Mouse (Mus musculus) testis, postnatal 10 days (tissue): ENCODE results near the gene Tex9.
A peak's percentile ranks its signal among the peaks of the same experiment; 100 is the strongest.

Experiments
- DNase-seq: peaks from one replicate; pipeline ENCODE4 v3.0.0; 2021; ENCODE audit warnings: low spot score

Tex9 gene

DNA sequence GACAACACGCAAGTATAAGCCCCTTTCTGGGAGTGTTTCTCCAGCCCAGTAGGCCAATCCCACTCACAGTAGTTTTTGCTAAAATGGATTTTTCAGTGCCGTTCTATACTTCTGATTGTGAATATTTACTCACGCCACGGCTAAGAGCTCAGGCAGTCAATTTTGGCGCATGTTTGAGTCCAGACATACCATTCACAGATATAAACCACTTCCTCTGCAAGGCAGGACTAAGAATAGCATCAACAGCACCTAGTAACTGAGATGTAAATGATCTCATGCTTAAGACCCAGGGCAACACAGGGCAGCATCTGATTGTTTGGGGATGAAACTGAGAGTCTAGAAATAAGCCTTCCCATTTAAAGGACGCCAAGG lies at the start of gene Tex9:
Tex9 (minus strand) TSS at position 19 of the 372 bp plus-strand sequence.
- DNase-seq: no peak

DNA sequence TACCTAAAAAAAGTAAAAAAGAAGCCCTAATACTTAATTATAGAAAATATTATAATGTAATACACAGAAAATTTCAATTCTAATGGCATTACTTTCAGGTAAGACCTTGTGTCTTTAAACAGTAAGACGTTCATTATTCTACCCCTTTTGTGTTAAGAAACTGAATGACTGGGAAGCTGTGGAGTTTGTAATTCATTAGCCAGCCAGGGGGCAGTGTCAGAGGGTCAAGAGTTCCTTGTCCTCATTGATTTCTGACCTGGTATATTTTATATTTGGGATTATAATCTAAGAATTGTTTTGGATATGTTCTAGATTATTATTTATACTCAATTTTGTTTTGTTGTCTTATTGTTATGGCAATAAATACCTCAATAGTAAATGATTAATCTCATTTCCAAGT lies 45.1 kb upstream of the Tex9 start:
- DNase-seq: no peak

DNA sequence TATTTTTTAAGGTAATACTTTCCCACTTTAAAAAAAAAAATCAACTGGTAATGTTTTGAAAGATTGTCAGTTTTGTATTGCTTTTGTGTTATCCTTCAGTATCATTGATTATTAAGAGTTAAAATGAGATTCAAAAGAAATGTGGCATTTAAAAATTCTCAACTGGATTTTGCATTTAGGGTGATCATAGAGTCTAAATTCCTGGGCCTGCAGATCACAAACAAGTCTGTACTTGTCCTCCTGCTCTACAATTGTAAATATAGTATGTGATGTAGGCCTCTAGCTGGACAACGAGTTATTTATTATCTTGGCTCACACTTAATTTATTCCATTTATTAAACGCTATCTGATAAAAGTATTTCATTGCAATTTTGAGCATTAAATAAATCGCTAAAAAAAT lies 43.4 kb upstream of the Tex9 start:
- no peak for DNase-seq

DNA sequence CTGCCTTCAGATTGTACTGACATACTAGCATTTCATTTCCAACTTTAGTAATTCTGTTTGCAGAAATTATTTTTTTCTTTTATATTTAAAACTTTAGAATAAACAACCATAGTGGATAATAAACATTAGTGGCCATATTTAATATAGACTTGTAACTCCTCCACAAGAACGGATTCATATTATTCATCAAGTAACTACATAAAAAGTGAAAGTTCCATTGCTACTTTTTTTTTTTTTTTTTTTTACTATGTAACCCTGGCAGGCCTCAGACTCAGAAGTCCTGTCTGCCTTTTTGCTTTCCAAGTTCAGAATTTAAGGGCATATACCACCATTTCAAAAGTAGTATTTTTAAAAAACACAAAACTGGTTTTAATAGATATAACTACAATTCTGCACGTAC lies 43.0 kb upstream of the Tex9 start:
- no peak for DNase-seq

DNA sequence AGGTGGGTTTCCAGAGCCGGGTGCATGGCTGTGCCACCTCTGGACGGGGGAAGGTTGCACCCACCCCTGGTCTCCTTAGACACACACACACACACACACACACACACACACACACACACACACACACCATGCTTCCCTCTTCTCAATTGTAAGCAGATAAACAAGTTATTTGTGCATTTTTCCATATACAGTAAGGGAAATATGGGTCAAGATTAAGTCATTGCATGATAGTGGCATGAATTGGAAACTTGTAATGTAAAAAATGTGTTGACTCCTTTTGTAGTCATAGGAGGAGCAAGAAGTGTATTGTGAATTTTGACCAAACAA lies 41.0 kb upstream of the Tex9 start:
- no peak for DNase-seq

DNA sequence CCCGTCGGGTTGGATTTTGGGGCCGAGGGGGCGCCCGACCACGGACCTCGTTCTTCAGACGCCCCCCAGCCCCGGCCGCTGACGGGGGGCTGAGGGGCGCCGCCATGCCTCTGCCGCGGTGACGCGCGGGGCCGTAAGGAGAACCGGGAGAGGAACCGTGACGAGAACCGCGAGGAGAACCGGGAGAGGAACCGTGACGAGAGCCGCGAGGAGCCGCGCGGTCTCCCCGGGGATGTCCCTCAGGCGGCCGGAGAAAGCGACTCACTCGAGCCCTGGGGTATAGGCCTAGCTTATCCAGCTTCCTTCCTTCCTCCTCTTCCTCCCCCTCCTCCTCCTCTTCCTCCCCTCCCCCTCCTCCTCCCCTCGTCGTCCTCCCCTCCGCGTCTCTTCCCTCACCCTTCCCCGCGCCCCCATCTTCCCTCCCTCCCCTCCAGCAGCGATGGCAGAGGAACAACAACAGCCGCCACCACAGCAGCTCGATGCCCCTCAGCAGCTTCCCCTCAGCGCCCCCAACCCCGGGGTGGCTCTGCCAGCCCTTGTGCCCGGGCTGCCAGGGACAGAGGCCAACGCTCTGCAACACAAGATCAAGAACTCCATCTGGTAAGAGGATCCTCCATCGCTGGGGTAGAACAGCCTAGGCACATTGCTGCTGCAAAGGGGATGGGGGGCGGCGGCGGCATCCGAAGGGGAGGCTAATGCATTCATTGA lies 40.5 kb upstream of the Tex9 start:
- DNase-seq: peak; percentile 68

DNA sequence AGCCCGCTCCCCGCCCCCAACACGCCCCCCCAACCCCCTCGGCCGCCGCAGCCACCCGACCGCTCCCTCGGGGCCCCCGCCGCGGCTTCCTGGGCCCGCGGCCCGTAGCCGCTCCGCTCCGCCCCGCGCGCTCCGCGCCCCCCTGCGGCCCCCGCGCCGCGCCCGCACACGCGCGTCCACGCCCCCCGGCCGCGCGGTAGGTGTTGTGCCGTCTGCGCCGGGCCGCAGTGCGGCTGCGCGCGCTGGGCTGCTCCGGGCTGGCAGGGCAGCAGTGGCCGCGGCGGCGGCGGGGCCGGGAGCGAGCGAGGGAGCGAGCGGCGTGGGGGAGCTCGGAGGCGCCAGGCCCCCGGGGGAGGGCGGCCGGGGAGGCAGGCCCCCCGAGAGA lies 40.0 kb upstream of the Tex9 start, which contains the start of gene Rfx7:
Rfx7 (plus strand) TSS at position 245 of the 385 bp plus-strand sequence.
- peak; percentile 86 for DNase-seq

DNA sequence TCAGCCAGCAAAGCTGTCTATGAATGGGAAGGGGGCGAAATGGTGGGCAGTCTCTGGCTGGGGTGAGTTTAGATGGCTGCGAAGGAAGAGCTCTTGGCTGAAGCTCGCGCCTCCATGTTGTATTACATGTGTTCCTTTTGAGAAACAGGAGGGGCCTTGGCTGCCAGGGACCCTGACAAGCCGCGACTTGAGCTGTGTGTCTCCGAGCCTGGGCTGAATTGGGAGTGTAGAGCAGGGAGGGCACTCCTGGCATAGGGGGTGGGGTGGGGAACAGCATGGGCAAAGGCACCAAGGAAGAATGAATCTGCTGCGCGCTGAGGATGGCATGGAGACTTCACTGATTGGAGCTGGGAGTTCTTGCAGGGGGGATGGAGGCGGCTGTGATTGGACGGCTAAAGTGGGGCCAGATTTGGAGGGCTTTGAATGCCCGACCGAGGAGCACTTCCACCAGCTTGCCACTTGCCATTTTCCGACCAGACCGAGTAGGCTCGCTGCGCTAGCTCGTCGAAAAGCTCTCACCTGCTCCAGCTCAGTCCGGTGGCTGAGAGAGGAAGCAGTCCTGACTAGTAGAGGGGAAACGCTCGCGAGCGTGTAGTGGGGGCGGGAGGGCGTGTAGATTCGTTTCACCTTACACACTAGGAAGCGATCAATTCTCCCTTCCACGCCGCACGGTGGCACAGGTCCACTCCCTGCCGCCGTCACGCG lies 39.4 kb upstream of the Tex9 start:
- DNase-seq: peak; percentile 81

DNA sequence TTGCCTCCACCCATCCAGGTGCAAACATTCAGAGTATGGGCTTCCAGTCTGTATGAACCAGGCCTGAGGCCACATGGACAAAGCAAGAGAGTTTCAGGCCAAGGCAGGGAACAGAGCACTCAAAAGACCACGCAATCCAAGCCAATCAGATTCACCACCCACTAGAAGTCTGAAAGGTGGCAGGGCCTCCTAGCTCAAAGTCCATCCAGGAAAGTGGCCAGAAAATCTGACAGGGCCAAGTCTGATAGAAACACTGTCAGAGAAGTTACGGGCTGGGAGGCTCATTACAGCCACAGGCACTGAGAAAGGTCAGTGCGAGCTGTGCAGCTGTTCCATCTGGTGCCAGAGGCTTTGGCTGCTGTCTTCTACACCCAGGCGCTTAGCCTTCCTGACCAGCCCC lies 38.8 kb upstream of the Tex9 start:
- DNase-seq: no peak

DNA sequence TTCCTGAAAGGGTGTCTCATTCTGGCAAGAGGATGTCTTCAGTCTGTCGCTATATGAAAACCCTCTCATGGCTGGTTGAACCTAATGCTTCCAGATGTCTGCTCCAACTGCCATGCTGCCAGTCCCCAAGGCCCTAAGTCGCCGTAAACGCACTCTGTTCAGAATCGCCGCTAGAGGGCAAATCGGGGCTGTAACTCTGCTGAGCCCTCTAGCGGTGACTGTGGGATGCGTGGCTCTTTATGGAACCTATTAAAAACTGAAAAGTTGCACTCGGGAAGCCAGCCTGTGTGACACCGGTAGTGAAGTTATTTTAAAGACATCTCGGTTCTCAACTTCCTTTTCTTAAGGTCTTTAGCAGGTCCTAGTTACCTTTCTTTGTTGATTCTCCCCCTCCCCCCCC lies 38.2 kb upstream of the Tex9 start:
- DNase-seq: peak; percentile 89

DNA sequence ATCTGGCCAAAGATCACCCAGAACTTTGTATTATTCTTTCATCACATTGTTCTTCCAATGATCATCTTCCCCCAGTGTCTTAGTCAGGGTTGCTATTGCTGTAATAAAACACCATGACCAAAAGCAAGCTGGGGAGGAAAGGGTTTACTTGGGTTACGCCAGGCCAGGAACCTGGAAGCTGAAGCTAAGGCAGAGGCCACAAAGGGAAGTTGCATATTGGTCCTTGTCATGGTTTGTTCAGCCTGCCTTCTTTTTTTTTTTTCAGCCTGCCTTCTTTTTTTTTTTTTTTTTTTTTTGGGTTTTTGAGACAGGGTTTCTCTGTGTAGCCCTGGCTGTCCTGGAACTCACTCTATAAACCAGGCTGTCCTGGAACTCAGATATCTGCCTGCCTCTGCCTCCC lies 34.1 kb upstream of the Tex9 start:
- no peak for DNase-seq

DNA sequence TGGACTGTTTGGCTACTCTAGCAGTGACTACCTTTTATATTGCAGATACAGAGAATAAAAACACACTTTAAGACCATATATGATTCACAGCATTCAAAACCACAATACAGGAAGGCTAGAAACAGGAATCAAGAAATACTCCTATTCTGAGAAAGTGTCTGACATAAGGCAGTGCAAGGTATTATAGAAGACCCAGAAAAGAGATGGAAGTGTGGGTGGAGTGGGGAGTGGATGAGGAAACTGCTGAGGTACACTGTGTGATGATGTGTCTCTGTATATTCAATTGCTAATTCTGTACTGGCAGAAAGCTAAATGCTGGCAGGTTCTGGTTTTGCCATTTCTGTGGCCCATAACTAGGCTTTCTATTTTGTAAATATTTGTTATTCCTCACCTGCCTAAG lies 28.8 kb upstream of the Tex9 start:
- no peak for DNase-seq

DNA sequence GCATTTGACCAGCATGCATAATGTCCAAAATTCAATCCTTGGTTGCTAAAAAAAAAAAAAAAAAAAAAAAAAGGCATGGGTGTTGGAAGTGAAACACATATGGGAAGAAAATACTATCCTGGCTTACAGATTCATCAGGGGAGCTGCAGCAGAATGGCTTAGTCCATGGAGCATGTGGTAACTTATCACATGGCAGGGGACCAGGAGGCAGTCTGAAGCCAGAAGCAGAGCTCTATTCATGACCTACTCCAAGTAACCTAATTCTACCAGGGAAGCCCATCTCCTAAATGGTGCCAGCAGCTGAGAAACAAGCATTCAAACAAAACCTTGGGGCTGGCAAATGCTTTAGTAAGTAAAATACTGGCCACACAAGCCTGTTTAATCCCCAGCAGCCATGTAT lies 27.2 kb upstream of the Tex9 start:
- no peak for DNase-seq

DNA sequence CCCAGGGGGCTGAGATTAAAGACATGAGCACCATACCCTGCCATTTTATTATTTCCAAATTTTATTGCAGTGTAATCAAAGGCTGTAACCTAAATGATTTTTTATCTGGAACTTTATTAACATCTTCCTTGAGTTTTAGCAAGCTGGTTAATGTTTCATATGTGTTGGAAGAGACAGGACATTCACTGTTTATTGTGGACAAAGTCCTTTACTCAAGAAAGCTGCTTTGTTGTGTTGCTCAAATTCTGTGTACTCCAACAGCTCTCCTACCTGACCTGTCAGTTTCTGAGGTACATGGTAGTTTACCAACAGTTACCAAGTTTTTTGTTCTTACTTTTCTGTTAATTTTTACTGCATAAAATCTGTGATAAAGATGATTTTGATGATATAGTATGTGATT lies 23.4 kb upstream of the Tex9 start:
- no peak for DNase-seq

DNA sequence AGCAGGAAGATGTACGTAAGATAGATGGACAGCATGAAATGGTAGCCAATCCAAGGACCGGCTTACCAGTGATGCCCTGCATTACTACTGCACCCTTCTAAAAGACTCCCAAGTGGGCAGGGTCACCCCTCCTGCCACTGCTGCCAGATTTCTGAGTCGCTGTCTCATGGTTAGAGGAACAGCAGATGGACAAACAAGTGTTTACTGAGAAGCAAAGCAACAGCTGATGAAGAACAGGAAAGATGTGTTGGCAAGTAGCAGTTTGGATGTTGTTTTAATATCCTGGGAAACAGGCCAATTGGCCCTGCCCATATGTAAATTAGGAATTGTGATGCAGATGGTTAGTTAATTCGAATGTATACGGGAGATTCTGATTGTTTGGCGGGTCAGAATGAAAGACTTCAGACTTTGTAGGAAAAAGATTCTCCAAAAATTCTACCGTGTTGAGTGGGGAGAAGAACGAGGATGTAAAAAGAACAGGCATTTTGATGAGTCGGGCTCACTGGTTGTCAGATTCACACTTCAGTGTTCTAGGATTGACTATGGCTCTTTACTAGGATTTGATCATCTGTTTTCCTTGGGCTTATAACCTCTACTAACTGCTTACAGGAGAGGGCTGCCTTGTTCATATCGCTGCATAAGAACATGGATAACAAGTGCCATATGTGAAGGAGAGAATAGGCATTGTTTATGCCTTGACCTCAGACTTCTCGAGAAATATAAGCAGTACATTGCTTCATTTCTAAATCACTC lies 20.4 kb upstream of the Tex9 start:
- no peak for DNase-seq

DNA sequence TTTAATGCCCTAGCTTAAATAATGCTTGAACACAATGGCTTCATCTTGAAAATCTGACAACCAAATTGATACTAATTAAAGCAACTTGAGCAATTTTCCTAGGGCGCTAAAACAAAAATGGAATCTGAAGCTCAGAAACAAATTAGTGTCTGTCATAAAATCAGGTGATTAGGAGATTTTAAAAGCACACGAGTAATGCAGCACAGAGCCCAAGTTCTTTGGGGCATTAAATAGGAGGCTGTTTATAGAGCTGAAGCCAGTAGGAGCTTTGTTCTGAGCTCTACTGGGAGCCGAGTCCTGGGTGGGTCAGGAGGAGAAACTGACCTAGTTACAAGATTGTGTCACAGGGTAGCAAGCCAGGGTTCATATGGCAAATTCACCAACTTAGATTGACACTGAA lies 5.2 kb upstream of the Tex9 start:
- no peak for DNase-seq

DNA sequence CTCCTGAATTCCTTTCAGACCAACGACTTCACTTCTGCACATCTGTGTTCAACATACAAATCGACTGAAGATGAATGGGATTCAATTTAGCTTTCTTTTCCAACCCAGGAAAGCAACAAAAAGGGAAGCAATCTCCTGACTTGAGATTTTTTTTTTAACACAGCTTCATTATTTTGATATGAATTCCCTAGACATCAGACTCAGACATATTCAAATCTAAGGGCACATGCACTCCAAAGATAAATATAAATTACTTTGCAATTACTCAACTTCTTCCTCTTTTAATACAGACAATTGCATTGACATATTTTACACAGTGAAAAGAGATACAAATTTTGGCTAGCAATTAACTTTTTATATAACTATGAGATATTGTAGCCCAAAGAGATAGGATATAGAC lies 4.7 kb upstream of the Tex9 start:
- DNase-seq: no peak

DNA sequence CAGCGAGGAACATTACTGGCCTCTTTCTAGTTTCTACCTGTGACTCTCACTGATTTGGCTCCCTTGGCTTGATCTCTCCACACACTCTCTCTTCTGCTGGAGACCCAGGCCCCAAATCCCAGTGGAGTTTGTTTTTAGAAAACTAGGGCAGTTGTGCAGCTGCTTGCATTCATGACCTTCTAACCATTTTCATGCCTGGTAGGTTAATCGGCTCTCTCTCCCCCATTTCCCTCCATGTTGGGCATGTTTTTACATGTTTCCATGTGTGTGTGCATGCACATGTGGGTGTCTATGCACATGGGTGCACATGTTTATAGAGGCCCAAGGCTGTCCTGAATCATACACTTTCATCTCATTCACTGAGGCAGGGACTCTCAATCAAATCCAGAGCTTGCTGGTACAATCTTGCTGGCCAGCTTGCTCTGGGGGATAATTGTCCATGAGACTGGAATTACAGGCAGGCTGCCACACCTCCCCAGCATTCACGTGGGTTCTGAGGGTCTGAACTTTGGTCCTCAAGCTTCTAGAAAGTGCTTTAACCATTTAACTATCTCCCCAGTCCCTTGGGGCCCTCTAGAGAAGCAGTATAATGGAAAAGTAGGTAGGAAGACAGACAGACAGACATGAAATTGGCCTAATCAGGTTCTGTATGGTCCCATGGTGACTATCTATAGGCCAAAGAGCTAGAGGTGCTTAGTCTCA lies 2.1 kb upstream of the Tex9 start:
- no peak for DNase-seq

DNA sequence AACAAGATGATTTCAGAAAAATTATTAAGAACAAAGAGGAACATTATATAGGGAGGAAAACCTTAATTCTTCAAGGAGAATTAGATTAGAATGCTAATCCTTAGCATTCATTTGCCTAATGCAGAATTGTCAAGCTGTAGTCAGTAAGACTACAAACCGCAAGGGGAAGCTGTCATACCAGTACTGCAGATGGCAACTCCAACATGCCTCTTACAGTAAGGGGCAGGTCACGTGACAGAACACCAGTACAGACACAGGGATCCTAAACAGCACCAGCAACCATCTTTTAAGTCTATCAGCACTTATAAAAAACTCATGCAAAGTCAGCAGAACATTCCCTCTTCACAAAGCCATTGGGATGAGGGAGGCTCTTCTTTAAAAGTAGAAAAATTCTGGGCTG lies 1.5 kb upstream of the Tex9 start:
- no peak for DNase-seq

DNA sequence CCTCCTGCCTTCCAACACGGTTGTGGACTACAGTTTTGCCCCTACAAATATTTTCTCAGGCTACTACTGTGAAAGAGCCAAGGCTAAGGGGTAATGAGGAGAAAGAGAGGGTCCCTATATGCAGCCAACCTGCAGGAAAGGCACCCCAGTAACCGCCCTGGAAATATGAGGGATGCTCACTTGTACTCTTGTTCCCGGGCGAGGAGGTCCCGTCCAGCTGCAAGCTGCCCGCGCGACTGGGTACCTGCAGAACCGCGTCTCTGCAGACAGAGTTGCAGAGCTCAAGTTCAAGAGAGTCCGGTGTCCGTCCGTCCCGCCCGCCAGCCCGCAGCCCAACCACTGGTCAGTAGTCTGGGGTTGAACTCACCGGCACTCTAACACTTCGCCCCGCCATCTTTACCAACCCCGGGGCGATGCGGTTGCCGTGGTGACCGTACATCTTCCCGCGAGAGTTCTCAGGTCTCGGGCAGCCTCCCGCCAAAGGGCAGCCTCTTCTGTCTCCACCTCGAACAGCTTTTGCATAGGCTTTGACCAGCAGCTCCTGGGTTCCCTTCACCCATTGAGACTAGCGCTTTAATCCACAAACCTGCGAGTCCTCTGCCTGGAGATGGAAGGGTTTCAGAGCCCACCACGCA lies 336 bp downstream of the Tex9 start:
- DNase-seq: peak; percentile 95

DNA sequence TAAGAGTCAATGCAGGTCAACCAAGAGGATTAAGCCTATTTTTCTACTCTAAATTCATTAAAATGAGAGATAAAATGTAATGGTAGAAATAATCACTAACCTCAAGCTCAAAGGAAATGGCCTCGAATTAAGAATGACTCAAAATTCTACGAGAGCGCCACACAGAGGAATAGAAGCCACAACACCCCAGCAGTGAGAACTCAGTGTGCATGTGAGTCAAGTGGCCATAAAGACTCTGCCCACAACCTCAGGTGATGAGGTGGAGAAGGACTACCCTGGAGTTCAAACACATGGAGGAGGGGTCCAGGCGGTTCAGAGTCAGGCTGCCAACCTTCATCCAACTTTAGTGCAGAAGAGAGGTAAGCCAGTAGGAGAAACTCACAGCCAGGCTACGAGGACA lies 2.9 kb downstream of the Tex9 start:
- DNase-seq: no peak

DNA sequence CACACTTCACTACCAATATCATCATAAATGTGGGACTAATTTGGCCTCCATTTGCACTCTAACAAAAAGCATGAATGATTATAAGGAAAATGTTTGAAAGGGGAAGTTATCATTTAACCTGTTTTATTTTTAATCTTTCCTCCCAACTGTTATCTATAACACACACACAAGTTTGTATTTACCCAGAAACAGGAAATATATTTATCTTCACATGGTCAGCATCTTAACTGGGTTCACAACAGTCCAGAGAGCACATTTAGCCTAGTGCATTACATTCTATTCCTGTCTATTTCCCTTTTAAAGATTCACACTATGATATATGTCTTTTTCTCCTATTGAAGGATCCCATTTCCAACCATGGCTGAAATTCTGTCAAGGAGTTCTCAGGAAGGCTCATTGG lies 3.5 kb downstream of the Tex9 start:
- no peak for DNase-seq
